Mouse (Mus musculus): ENCODE measurements around the gene Ska3. TPM values are rescaled to one million over a fixed set of nuclear protein-coding genes. Genes with fewer than 3 reads are reported as not detected.

Gene Ska3
- polyA plus RNA-seq, 1 experiment: 51.8 TPM

DNA sequence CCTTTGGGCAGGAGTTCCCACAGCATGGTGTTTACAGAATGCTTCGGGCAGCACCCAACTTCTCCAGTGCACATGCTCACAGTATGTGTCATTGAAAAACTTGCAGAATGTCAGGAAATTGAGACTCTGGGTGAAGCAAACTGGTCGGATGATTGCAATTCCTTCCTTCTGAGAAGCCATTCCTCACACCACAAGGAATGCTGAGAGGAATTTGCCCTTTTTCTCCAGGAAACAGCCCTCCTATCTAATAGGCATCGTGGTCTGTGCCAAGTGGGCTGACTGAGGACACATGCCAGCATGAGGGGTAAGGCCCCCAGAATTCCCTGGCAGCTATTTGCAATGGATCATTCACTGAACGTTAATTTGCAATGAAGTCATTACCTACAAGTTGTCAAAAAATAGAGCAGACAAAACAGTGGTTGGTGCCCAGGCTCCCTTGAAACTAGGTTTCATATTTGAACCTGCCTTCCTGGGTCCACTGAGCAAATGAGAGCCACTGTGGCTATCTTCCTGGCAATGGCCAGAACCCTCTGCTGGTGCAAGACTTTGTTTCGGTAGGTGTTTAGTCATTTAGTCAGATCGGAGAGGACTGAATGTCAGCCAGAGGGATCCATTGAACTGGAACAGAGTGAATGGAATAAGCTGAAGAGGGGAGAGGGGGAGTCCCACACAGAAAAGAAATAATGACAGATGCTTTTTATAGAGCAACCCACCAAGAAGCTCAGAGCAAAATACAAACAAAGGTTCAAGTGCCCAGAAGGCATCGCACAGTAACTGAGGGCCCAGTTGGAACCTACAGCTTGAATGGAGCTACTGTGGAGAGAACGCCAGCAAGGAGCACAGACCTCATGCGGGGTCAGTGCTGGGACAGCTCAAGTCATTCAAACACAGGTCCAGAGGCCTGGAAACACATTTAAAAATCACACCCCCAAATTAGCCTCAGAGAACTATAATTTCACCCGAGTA lies 65.3 kb downstream of the Ska3 start:
- Histone ChIP-seq H3K36me3 (ENCODE audit: control insufficient read depth, insufficient read depth, low read length, poor library complexity, severe bottlenecking) (no peaks in the 10 kb centered on the region), H3K27me3 (ENCODE audit: control insufficient read depth, insufficient read depth, low read length, poor library complexity, severe bottlenecking) (no peaks in the 10 kb centered on the region), H3K9ac (ENCODE audit: low read depth, poor library complexity, severe bottlenecking) (no peak overlapping the region), H3K9me3 (replicated peaks; ENCODE audit: control insufficient read depth, insufficient read depth, low read length, poor library complexity, severe bottlenecking) (no peaks in the 10 kb centered on the region), H3K4me3 (ENCODE audit: low read depth, low read length) (no peak overlapping the region), H3K4me1 (ENCODE audit: control insufficient read depth, insufficient read depth, low read length) (peaks cover 1% of the 10 kb centered on the region), H3K27ac (ENCODE audit: insufficient read depth, low read length) (no peak overlapping the region)
- no peak for TF ChIP-seq CTCF (IDR thresholded peaks at IDR 0.05; ENCODE audit: low read depth, low read length)
- TF ChIP-seq POLR2A (IDR thresholded peaks at IDR 0.05; ENCODE audit: insufficient read depth, low read length): no peak

DNA sequence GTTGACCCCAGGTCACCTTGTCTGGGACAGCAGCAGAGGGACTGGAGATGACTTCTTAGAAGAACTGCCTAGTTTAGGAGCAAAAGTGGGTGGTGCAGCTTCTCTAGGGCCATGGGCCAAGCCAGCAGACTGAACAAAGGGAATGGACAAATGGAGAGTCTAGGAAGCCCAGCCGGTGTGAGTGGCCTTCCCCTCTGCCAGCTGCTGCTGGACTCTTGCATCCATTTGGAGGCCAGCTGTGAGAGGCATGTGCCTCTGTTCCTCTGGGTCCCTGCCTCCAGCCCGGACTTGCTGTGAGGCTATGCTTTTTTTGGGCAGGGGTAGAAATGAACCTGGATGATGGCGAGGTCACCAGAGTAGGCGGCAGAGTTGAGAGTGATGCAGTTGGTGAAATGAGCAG lies 67.7 kb downstream of the Ska3 start, which contains the start of gene Lats2:
Gene Lats2, minus strand, starts transcription at position 152 of the 400 bp plus-strand sequence.
- no peak within 1 kb of the TSS for H3K27ac ChIP-seq (ENCODE audit: insufficient read depth, low read length)
- no peaks in the 10 kb centered on the region for H3K27me3 ChIP-seq (ENCODE audit: control insufficient read depth, insufficient read depth, low read length, poor library complexity, severe bottlenecking)
- peaks cover 1% of the 10 kb centered on the region for H3K4me1 ChIP-seq (ENCODE audit: control insufficient read depth, insufficient read depth, low read length)
- no peak within 1 kb of the TSS for H3K4me3 ChIP-seq (ENCODE audit: low read depth, low read length)
- no peaks in the 10 kb centered on the region for H3K9me3 ChIP-seq (replicated peaks; ENCODE audit: control insufficient read depth, insufficient read depth, low read length, poor library complexity, severe bottlenecking)
- H3K36me3 ChIP-seq (ENCODE audit: control insufficient read depth, insufficient read depth, low read length, poor library complexity, severe bottlenecking): no peaks in the 10 kb centered on the region
- no peak within 1 kb of the TSS for H3K9ac ChIP-seq (ENCODE audit: low read depth, poor library complexity, severe bottlenecking)
- TF ChIP-seq CTCF (IDR thresholded peaks at IDR 0.05; ENCODE audit: low read depth, low read length) (no peak), EP300 (IDR thresholded peaks at IDR 0.05; ENCODE audit: insufficient read depth, low read depth, low read length) (no peak), POLR2A (IDR thresholded peaks at IDR 0.05; ENCODE audit: insufficient read depth, low read length) (no peak)

Other genes with a start within 250 kb of the Ska3 start
- 64.0 and 64.1 TPM in 2 replicates for gene Xpo4, start 160.8 kb downstream of the Ska3 start, polyA plus RNA-seq (2011; ENCODE audit: insufficient read depth, insufficient read length, low read depth, missing spikeins)
- gene Gm49361, start 80.1 kb downstream of the Ska3 start, polyA plus RNA-seq (2011; ENCODE audit: insufficient read depth, insufficient read length, low read depth, missing spikeins): not detected in 2 replicates
- 18.4 and 26.1 TPM in 2 replicates for gene Lats2, start 67.8 kb downstream of the Ska3 start, polyA plus RNA-seq (2011; ENCODE audit: insufficient read depth, insufficient read length, low read depth, missing spikeins)
- gene Sap18, start 28.0 kb downstream of the Ska3 start, polyA plus RNA-seq (2011; ENCODE audit: insufficient read depth, insufficient read length, low read depth, missing spikeins): 76.9 and 98.1 TPM in 2 replicates
- gene Mrpl57, start within 50 bp of the Ska3 start, polyA plus RNA-seq (2011; ENCODE audit: insufficient read depth, insufficient read length, low read depth, missing spikeins): 72.3 and 76.0 TPM in 2 replicates
- 42.0 and 51.5 TPM in 2 replicates for gene Zdhhc20, start 64.1 kb upstream of the Ska3 start, polyA plus RNA-seq (2011; ENCODE audit: insufficient read depth, insufficient read length, low read depth, missing spikeins)
- gene Micu2, start 173.1 kb upstream of the Ska3 start, polyA plus RNA-seq (2011; ENCODE audit: insufficient read depth, insufficient read length, low read depth, missing spikeins): 31.2 and 36.2 TPM in 2 replicates
- 0.16 TPM in 1 of 2 replicates, not detected in the other for gene Fgf9, start 244.4 kb upstream of the Ska3 start, polyA plus RNA-seq (2011; ENCODE audit: insufficient read depth, insufficient read length, low read depth, missing spikeins)

Measured in ES-Bruce4 (cell line).